Mouse (Mus musculus) thymus, postnatal 14 days (tissue): ENCODE results near the gene Adam30.
"Not testable (repeated sequence)": the region's sequence is repeated elsewhere in the genome, so short reads cannot be mapped to it uniquely, and the experiment has no call there.

Experiments
- DNase-seq: peaks from one replicate; pipeline ENCODE4 v3.0.0; 2021

Gene Adam30

DNA sequence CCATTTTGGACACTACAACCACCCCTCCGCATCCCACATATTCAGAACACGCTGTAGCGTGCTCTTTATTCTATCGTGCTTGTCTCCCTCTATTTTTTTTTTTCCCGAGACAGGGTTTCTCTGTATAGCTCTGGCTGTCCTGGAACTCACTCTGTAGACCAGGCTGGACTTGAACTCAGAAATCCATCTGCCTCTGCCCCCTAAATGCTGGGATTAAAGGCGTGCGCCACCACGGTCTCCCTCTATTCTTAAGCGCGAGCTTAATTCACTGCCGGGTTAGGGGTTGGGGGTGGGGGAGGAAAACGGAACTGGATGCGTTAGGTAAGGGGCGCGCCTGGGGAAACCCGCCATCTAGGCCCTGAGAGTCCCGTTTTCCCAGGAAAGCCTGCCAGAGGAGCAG is at the start of gene Adam30:
Adam30 (plus strand) TSS at position 301 of the 400 bp plus-strand sequence.
- no peak for DNase-seq

DNA sequence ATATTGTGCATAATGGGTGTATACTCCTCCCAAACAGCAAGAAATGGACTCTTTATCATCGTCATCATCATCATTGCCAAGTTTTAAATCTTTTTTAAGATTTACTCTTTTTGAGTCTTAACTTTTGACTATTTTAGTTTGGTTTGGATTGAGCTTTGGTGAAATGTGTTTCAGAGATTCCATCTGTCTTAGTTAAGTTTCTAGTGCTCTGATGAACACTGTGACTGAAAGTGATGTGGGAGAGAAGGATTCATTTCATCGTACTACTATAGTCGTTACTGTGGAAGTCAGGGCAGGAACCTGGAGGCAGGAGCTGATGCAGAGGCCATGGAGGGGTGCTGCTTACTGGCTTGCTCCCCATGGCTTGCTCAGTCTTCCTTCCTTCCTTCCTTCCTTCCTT is 42.2 kb upstream of the Adam30 start:
- no peak for DNase-seq

DNA sequence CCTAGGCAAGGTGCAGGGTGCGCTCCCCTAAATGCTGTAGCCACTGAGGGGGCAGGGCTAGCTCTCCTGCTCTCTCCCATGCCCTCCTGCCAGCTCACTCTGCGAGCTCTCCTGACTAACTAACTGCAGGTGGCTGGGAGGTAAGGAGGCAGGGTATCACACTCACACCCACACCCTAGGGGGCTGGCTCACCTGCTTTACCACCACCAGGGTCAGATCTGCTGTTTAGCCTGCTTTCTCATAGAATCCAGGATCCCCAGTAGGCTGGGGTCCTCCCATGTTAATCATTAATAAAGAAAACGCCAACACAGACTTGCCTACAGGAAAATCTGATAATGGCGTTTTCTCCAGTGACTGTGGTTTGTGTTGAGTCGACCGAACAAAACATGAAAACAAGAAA is 41.1 kb upstream of the Adam30 start:
- no peak for DNase-seq

DNA sequence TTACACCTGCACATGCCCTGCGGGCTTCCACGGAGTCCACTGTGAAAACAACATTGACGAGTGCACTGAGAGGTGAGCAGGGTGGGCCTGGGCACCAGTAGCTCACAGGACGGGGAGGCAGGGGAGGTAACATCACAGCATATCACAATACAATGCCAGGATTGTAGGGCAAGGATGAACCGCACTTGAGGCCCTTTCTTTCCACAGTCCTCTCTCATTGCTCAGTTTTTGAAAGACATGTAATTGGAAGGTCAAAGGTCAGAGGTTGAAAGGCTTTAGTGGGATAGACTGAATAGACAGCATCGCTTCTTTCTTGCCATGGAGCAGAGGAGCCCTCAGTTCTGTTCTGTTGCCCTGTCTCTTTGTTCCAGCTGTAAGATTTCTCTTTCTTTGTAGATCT is 39.5 kb upstream of the Adam30 start:
- no peak for DNase-seq

DNA sequence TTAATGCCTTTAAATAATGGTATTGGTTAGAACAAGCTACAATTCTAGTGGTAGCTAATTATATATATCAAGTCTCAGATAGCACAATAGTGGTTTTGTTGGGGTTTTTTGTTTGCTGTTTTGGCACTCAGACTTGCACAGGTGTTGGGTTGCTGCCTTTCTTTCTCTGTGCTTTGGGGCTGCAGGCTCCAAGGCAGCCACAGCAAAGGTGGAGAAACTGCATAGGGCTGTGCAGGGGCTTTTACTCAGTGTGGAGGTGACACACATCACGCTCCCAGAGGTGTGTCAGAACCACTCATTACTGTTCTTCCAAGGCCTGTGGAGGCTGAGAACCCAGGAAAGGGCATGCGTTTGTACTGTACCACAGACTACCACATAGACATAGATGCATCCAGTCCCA is 32.7 kb upstream of the Adam30 start:
- no peak for DNase-seq

DNA sequence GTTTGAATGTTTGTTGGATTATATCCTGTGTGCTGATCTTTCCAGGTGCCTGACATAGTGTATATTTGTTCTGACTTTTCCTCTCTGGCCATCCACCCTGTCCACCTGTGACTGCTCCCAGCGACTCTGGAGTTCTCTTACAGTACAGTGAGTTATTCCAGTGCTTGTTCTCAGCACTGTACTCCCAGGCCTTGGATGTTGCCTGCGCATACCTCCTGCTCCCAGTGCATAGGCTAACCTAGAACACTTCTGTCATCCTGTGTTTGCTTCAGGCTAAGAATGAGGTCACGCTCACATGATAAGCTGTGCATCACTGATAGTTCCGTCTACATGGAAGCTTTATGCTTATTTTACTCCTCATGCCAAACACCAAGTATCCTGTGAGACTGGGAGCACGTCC is 31.7 kb upstream of the Adam30 start:
- DNase-seq = no peak

DNA sequence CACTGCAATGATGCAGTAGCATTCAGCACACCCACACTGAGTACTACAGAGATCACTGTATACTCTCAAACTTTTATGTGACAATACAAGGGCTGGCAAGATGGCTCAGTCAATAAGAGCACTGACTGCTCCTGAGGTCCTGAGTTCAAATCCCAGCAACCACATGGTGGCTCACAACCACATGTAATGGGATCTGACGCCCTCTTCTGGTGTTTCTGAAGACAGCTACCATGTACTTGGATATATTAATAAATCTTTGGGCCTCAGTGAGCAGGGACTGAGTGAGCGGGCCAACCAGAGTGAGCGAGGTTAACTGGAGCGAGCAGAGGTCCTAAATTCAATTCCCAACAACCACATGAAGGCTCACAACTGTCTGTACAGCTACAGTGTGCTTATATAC is 28.3 kb upstream of the Adam30 start:
- not testable (repeated sequence) for DNase-seq

DNA sequence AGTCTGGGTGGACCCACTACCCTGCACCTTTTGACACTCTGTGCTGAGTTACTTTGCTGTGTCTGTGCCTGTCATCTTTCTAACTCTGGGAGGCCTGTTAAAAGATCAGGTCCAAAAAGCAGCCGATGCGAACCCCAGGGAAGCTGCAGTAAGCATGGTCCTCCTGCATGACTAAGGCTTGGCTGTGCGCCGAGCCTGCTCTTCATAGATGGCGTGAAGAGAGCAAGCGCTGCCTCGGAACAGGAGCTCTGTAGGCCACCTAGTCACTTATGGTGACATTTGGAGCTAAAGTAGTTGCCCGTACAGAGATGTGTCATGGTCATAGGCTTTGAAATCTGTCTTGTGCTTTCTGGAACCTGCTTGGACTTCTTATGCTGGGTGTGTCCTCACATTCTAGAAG is 27.8 kb upstream of the Adam30 start:
- no peak for DNase-seq

DNA sequence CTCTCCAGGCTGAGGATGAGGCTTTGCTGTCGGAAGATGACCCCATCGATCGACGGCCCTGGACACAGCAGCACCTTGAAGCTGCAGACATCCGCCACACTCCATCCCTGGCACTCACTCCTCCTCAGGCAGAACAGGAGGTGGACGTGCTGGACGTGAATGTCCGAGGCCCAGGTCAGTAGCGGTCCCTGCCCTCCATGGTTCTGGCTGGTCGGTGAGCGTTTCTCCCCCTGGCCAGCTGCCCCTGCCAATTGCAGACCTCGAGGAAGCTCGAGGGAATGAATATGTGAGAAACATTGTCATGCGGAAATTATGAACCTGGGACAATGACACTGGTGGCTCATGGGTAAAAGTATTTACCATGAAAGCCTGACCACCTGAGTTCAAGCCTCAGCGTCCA is 19.0 kb upstream of the Adam30 start:
- DNase-seq = no peak

DNA sequence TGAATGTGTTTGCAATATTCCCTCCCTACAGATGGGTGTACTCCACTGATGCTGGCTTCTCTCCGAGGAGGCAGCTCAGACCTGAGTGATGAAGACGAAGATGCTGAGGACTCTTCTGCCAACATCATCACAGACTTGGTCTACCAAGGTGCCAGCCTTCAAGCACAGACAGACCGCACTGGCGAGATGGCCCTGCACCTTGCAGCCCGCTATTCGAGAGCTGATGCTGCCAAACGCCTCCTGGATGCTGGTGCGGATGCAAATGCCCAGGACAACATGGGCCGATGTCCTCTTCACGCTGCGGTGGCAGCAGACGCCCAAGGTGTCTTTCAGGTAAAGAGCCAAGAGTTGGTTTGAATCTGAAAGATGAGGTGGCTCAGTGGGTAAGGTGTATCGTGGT is 17.6 kb upstream of the Adam30 start:
- DNase-seq = no peak

DNA sequence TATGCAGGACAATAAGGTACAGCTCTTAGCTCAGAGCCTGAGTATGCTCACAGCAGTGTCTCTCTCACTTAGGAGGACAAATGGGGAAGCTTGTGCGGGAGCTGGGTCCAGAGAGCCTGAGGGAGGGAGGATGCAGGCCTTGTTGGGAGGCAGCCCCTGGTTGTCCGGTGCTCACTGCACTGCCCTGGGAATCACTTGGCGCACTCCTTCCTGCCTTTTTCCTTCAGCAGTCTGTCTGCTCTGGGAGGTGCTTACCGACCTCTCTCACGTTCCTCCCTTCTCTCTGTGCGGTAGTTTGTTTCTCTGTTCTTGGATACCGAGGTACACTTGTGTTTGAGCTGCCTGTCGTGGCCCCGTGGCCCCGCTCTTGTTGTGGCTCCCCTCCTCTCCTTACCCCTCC is 15.2 kb upstream of the Adam30 start:
- DNase-seq = no peak

DNA sequence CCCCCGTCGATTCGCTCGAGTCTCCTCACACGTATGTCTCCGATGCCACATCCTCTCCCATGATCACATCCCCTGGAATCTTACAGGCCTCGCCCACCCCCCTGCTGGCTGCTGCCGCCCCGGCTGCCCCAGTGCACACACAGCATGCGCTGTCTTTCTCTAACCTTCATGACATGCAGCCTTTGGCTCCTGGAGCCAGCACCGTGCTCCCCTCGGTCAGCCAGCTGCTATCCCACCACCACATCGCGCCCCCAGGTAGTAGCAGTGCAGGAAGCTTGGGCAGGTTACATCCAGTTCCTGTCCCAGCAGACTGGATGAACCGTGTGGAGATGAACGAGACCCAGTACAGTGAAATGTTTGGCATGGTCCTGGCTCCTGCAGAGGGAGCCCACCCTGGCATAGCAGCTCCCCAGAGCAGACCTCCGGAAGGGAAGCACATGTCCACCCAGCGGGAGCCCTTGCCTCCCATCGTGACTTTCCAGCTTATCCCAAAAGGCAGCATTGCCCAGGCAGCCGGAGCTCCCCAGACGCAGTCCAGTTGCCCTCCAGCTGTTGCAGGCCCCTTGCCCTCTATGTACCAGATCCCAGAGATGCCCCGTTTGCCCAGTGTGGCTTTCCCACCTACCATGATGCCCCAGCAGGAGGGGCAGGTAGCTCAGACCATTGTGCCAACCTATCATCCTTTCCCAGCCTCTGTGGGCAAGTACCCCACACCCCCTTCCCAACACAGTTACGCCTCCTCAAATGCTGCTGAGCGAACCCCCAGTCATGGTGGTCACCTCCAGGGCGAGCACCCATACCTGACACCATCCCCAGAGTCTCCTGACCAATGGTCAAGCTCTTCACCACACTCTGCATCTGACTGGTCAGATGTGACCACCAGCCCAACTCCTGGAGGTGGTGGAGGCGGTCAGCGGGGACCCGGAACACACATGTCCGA is 13.7 kb upstream of the Adam30 start:
- DNase-seq = no peak

DNA sequence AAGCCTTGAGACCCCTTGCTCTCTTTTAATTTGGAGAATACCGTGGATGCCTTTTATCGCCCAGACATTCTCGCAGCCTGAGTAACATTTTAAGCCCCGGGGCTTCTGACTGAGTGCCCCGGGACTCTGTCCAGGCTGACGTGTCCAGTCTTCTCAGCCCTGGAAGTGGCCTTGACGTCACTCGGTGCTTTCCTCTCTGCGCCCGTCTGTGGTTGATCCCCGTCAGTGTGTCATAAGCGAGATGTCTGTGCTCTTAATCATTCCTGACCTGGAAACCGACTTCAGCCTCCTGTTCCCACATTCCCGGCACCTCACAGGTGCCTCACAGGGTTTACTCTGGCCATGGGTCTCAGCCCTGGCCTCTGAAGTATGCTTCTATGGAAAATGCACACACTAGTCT is 12.7 kb upstream of the Adam30 start:
- DNase-seq = no peak

DNA sequence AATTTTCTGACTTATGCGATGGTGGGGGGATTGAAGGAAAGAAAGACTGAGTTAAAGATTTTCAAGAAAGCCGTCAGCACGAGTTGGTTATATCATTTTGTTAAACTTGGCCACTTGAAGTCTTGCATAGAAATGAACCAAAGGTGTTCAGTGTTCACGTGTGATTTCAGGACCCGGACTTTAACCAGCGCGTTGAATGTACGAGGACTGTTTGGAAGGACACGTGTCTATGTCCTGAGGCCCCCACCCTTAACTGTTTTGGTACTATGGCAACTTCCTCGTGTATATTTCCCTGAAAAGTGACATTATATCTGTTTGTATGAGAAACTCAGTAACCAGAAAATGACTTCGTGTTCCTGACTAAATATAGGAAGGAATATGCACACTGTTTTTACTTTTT is 10.5 kb upstream of the Adam30 start:
- no peak for DNase-seq

DNA sequence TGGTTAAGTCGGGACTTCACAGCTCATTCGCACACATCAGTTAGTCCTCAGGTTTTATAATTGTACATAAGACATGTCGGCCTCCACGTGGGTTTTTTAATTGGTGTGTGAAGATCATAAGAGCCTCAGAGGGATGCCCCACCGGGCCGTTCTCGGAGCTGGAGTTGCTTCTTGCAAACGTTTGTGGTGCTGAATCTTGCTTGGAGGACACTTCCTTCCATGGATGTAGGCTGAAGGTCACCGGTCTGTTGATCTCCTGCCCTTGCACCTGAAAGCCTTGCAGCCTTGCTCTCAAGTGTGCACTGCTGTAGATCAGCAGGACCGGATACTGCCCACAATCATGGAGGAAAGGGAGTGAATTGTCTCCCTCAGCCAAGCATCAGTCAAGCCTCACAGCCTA is 9.4 kb upstream of the Adam30 start:
- DNase-seq = no peak

DNA sequence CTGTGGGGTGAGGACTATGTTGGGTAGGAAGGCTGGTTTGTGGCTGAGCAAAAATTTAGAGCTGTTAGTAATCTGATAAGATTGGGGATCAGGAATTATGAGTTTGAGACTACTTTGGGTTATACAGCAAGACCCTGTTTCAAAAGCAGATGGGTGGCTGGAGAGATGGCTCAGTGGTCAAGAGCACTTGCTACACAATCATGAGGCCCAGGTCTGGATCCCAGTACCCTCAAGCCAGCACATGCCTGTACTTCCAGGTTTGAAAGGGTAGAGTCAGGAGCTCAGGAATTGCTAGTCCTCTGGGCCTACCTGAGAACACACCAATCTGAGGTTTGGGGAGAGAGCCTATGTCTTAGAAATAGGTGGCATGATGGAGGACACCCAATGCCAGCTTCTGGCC is 7.0 kb upstream of the Adam30 start:
- no peak for DNase-seq

DNA sequence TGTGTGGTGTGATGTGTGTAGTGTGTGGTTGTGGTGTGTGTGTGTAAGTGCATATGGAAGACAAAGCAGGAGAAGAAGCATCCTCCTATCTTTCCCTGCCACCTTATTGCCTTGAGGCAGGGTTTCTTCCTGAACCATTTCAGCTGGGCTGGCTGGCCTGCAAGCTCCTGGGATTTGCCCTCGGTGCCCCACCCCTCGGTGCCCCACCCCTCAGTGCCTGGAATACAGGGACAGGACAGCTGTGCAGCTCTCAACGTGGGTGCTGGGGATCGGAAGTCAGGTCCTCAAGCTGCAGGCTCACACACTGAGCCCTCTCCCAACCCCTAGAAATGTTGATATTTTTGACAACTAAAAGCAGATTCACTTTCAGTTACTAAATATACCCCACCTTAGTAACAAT is 4.3 kb upstream of the Adam30 start:
- no peak for DNase-seq

DNA sequence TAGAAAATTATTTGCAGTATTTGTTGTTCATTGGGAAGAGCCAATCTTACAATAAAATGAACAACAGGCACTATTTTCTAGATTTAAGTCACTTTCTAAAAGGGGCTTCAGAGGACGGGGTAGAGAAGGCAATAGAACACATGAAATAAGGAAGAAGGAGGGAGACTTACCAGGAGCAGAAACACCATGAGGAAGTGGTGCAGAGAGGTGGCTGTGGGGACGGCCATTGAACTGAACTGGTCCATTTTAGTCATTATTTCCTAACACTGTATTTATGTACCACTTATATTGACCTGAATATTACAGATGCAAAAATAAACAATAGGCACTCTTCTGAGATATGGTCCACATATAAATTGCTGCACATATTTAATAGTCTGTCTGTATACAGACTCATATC is 3.4 kb upstream of the Adam30 start:
- DNase-seq = no peak

DNA sequence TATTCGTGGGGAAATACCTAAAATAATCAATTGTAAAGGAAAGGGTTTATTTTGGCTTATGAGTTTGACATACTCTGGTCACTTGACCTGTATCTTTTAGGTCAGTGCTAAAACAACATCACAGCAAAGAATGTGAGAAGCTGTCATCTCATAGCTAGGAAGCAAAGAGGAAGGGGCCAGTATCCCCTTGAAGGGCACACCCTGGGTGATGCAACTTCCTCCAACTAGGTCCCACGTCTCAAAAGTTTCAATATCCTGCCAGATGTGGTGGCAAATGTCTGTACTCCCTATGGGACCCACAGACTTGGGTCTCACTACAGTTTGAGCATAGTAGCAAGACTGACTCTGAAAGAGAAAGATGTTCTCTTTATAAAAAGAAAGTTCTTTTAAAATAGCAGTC is 2.8 kb upstream of the Adam30 start:
- DNase-seq = no peak

DNA sequence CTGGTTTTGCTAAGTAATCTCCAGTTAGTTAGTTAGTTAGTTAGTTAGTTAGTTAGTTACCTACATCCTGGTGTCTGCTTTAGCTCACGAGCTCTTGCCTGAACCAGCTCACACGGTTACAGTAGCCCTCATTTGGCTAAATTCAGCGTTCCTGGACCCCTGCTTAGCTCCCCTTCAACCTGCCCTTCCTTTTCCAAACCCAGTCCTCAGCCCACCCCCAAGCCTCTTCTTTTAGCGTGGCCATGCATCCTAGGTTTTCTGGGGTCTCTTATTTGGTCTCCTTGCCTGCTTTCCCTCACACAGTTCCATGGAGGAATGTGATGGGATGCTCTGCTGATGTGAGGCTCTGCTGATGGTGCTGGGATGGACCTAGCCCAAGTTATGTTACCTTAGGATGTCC is 1.8 kb upstream of the Adam30 start:
- DNase-seq = no peak

DNA sequence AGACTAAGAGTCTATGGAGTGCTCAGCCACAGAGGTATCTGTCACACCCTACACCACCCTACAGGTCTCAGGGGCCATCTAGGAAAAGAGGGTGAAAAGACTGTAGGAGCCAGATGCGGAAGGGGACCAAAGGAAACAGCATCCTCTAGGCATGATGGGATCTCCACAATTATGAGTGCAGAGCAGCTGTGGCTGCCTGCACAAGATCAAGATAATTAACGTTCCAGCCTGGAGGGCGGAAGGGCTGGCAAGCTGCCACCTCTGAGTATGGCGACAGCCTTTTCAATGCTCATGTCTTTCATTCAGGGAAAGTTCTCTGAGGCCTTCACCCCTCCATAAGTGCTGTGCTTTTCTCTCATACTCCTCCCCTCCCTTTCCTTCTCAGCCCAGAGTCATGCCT is 1.1 kb upstream of the Adam30 start:
- no peak for DNase-seq

DNA sequence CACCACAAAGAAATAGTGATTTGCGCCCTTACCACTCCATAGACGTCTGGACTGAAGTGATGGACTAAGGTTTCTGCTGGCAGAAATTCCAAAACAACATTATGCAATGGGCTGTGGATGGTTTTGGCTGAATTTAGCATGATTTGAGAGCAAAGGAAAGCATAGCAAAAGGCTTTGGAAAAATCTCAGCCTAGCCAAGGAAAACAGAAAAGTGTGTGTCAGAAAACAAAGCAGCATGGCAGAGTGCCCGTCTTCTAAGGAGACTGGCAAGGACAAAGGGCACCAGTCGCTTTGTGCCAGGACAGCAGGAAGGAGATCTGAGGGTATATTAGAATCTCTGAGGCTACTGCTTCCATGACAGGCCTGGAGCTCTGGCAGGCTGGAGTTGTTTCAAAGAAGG is 17.9 kb downstream of the Adam30 start:
- no peak for DNase-seq

DNA sequence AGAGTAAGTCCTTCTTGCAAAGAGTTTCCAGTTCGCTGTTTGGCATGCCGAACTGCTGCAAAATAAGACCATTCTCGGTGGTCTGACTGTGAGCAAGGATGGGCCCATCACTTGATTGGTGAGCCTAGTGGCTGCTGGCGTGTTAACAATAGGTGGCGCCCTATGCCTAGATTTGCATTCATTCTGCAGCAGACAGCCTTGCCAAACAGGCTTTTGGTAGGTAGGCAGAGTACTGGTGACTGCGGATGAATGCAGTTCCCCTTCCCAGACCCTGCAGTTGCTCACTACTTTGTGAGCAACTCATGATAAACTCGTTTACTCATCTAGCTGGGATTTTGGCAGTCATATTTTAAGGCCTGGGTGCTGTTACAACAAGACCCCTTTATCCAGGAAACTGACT is 20.4 kb downstream of the Adam30 start:
- peak; percentile 33 for DNase-seq

DNA sequence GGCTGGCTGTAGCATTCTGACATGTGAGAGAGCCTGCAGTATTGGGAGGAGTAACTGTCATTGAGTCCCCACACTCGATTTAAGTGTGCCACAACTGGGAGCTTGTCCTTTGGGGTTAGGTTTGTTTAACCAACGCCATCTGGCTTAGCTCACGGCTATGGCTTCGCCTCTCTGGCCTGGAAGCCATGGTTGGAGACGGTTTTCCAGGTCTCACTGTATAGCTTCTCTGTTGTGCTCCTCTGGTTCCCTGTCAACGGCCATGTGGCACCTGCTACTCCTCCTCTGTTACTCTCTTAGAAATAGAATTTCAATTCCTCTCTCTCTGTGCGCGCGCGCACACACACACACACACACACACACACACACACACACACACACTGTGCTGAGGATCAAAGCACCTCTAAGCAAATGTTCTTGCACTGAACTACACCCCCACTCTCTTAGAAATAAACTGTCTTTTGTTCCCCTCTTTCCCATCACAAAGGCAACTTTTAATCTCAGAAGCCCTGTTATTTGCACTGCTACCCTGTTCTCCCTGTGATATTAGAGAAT is 24.8 kb downstream of the Adam30 start:
- DNase-seq = no peak

DNA sequence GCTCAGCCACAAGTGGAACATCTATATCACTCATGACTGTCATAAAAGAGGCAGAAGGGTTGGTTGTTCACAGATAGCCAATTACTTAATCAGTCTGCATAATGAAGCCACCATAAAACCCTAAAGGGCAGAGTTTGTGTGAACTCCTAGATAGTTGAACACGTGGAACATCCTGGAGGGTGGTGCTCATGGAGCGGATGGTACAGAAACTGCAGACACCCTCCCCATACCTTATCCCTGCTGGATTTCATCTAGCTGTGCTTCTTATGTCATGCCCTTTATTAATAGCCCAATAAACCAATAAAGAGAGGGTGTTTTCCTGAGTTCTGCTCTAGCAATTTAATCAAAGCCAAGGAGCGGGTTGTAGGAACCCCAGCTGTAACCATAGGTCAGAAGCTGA is 27.3 kb downstream of the Adam30 start:
- DNase-seq = no peak
